Mouse (Mus musculus): ENCODE data around the gene Agap2.

DNA sequence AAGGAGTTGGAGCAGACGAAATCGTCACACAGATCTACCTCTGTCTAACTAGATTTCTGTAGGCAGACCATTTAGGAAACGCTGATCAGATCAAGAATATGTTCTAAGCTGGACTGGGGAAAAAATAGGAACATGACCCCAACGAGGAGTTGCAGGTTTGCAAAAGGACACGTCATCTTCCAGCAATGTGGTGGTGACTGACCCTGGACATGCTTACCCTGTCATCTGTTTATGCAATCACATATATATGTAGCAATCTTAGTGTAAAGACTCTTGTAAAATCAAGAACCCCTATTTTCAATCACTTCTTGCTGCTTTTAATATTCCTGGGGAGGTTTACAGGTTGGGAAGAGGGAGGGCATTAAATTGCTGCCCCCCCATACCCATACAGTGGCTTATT lies 12.6 kb upstream of the Agap2 start:
- TF ChIP-seq CTCF (IDR thresholded peaks at IDR 0.05; ENCODE audit: extremely low read depth, insufficient read length, insufficient replicate concordance, low read depth, low read length) (no peak), POLR2A (IDR thresholded peaks at IDR 0.05; ENCODE audit: low read depth, low read length) (no peak)
